Mouse (Mus musculus): ENCODE results near the gene Ppat.

- TF ChIP-seq MYOG (IDR thresholded peaks at IDR 0.05; ENCODE audit: control insufficient read depth in 1 of 3, insufficient read depth in 1 of 3, insufficient read length in 2 of 3, low read depth in 2 of 3) (no peak), USF1 (IDR thresholded peaks at IDR 0.05; ENCODE audit: low read depth) (no peak), POLR2A (IDR thresholded peaks at IDR 0.05; ENCODE audit: insufficient read length, low read depth) (no peak), TCF12 (IDR thresholded peaks at IDR 0.05; ENCODE audit: insufficient read depth, poor library complexity, severe bottlenecking) (no peak)
Observed at GRCm38 (mm10) chr5:76941975-76942374, 9.4 kb downstream of the Ppat start.
